27 mouse cellular contexts compared by ENCODE assay signal in the genomic region with DNA sequence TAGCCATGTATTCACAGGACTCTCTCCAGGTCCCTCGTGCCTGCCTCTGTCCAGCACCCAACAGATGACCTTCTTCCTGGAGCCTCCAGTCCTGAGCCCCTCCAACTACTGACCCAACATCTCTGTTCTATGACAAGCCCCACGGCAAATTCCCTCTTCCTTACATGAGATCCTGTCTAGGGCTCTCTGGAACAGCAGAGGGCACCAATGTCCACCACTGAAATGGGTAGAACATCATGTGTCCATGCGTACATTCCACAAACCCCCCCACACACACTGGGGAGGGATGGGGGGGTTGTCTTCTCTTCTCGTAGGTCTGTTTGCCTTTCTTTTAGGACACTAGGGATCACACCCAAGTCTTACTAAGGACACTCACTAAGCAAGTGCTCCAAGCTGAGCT. TPM values are rescaled to one million over a fixed set of nuclear protein-coding genes. Genes with fewer than 3 reads are reported as not detected.
A peak's percentile ranks its signal among the peaks of the same experiment; 100 is the strongest.
DNase-seq lines count a peak whose midpoint lies in the region; ATAC-seq and TF ChIP-seq lines count a peak whose summit lies in the region.
"Had no signal": no experiment of that assay in that cellular context is flagged by ENCODE, and none has a peak within 500 bp of the region (broad histone marks: within the 10 kb centered on the region; RNA-seq: fewer than 3 reads in every experiment).

No protein-coding gene starts in this region.

- H3K4me3 ChIP-seq in heart, postnatal 0 days (ENCODE audit: low read depth, low read length): no peak overlapping the region
- no peak overlapping the region for H3K4me3 ChIP-seq in layer of hippocampus, adult 2 months
- H3K4me3 ChIP-seq in midbrain, postnatal 0 days (ENCODE audit: low read depth, low read length): no peak overlapping the region
- no peak overlapping the region for H3K4me3 ChIP-seq in midbrain, embryonic 15.5 days
- no peak overlapping the region for H3K4me3 ChIP-seq in heart, embryonic 12.5 days
- H3K4me3 ChIP-seq: embryonic facial prominence, embryonic 12.5 days; erythroblast, embryonic 14.5 days; forebrain, embryonic 13.5 days; intestine, embryonic 15.5 days; limb, embryonic 15.5 days; midbrain, embryonic 12.5 days; neural tube, embryonic 15.5 days had no signal

- H3K9ac ChIP-seq in heart, postnatal 0 days (replicated peaks; ENCODE audit: low read depth, low read length): no peak overlapping the region
- H3K9ac ChIP-seq in midbrain, postnatal 0 days (replicated peaks; ENCODE audit: low read length, poor library complexity, severe bottlenecking): no peak overlapping the region
- no peak overlapping the region for H3K9ac ChIP-seq in midbrain, embryonic 15.5 days
- no peak overlapping the region for H3K9ac ChIP-seq in heart, embryonic 12.5 days
- H3K9ac ChIP-seq: embryonic facial prominence, embryonic 12.5 days; forebrain, embryonic 13.5 days; hindbrain, embryonic 14.5 days; intestine, embryonic 15.5 days; limb, embryonic 15.5 days; midbrain, embryonic 12.5 days; neural tube, embryonic 15.5 days had no signal

- no peak for ATAC-seq in heart, postnatal 0 days (ENCODE audit: insufficient read depth, low read depth)
- no peak for ATAC-seq in midbrain, postnatal 0 days (ENCODE audit: low FRiP score)
- ATAC-seq in midbrain, embryonic 15.5 days (replicated peaks): no peak
- ATAC-seq in heart, embryonic 12.5 days (ENCODE audit: insufficient number of reproducible peaks, low FRiP score): no peak
- ATAC-seq: forebrain, embryonic 13.5 days; intestine, embryonic 15.5 days had no signal

- no peak overlapping the region for H3K4me2 ChIP-seq in heart, postnatal 0 days (ENCODE audit: low read depth, low read length)
- H3K4me2 ChIP-seq in midbrain, postnatal 0 days (ENCODE audit: low read depth, low read length, poor library complexity, severe bottlenecking): no peak overlapping the region
- no peak overlapping the region for H3K4me2 ChIP-seq in midbrain, embryonic 15.5 days
- H3K4me2 ChIP-seq in heart, embryonic 12.5 days: no peak overlapping the region
- H3K4me2 ChIP-seq: embryonic facial prominence, embryonic 12.5 days; forebrain, embryonic 13.5 days; heart, embryonic 11.5 days; hindbrain, embryonic 14.5 days; intestine, embryonic 15.5 days; limb, embryonic 15.5 days; midbrain, embryonic 12.5 days; neural tube, embryonic 15.5 days had no signal

- H3K27ac ChIP-seq in heart, postnatal 0 days (ENCODE audit: low read depth): no peak overlapping the region
- no peak overlapping the region for H3K27ac ChIP-seq in layer of hippocampus, adult 2 months
- no peak overlapping the region for H3K27ac ChIP-seq in midbrain, postnatal 0 days (ENCODE audit: low read depth, low read length)
- no peak overlapping the region for H3K27ac ChIP-seq in midbrain, embryonic 15.5 days
- H3K27ac ChIP-seq in heart, embryonic 12.5 days (ENCODE audit: poor library complexity, severe bottlenecking): no peak overlapping the region
- H3K27ac ChIP-seq: embryonic facial prominence, embryonic 12.5 days; forebrain, embryonic 13.5 days; hindbrain, embryonic 14.5 days; intestine, embryonic 15.5 days; limb, embryonic 15.5 days; midbrain, embryonic 12.5 days; neural tube, embryonic 15.5 days had no signal

- peak; percentile 24 for TF ChIP-seq CTCF in heart, postnatal 0 days (IDR thresholded peaks at IDR 0.05; ENCODE audit: low read depth)
- peak; percentile 61 for TF ChIP-seq CTCF in layer of hippocampus, adult 2 months (conservative IDR thresholded peaks at IDR 0.05)
- TF ChIP-seq CTCF in midbrain, postnatal 0 days (IDR thresholded peaks at IDR 0.05): peak; percentile 55

- no peaks in the 10 kb centered on the region for H3K4me1 ChIP-seq in heart, postnatal 0 days (ENCODE audit: control insufficient read depth, insufficient read depth)
- no peaks in the 10 kb centered on the region for H3K4me1 ChIP-seq in midbrain, postnatal 0 days (ENCODE audit: insufficient read depth, low read length)
- H3K4me1 ChIP-seq in midbrain, embryonic 15.5 days: no peaks in the 10 kb centered on the region
- no peaks in the 10 kb centered on the region for H3K4me1 ChIP-seq in heart, embryonic 12.5 days (replicated peaks)
- H3K4me1 ChIP-seq: embryonic facial prominence, embryonic 12.5 days; forebrain, embryonic 13.5 days; intestine, embryonic 15.5 days; limb, embryonic 15.5 days; midbrain, embryonic 12.5 days; neural tube, embryonic 15.5 days had no signal

- no peak for TF ChIP-seq EP300 in heart, postnatal 0 days (IDR thresholded peaks at IDR 0.05; ENCODE audit: low read depth)

- WGBS in heart, postnatal 0 days: 56% methylated on average over 4 of the region's 4 CpGs
- WGBS in midbrain, postnatal 0 days: 55% methylated on average over 4 of the region's 4 CpGs
- 60% methylated on average over 4 of the region's 4 CpGs for WGBS in midbrain, embryonic 15.5 days
- WGBS in heart, embryonic 12.5 days: 61% methylated on average over 4 of the region's 4 CpGs

- H3K27me3 ChIP-seq in heart, postnatal 0 days (ENCODE audit: control insufficient read depth, insufficient read depth, low read length): no peaks in the 10 kb centered on the region
- H3K27me3 ChIP-seq in midbrain, postnatal 0 days (ENCODE audit: insufficient read depth, low read length): no peaks in the 10 kb centered on the region
- no peaks in the 10 kb centered on the region for H3K27me3 ChIP-seq in midbrain, embryonic 15.5 days (replicated peaks)
- no peaks in the 10 kb centered on the region for H3K27me3 ChIP-seq in heart, embryonic 12.5 days (replicated peaks)
- H3K27me3 ChIP-seq: embryonic facial prominence, embryonic 12.5 days; forebrain, embryonic 13.5 days; intestine, embryonic 15.5 days; limb, embryonic 15.5 days; midbrain, embryonic 12.5 days; neural tube, embryonic 15.5 days had no signal

- peaks cover 88% of the 10 kb centered on the region for H3K36me3 ChIP-seq in heart, postnatal 0 days (replicated peaks; ENCODE audit: control insufficient read depth, insufficient read depth, low read length)
- H3K36me3 ChIP-seq in midbrain, postnatal 0 days (ENCODE audit: insufficient read depth, low read length): peaks cover 47% of the 10 kb centered on the region
- peaks cover 23% of the 10 kb centered on the region; the same call in 1 of the 2 replicates for H3K36me3 ChIP-seq in midbrain, embryonic 15.5 days (replicated peaks)
- H3K36me3 ChIP-seq in heart, embryonic 12.5 days: peaks cover 86% of the 10 kb centered on the region

- H3K9me3 ChIP-seq in heart, postnatal 0 days (replicated peaks; ENCODE audit: control insufficient read depth, low read length): no peaks in the 10 kb centered on the region
- no peaks in the 10 kb centered on the region for H3K9me3 ChIP-seq in midbrain, postnatal 0 days (ENCODE audit: low read length)
- H3K9me3 ChIP-seq in midbrain, embryonic 15.5 days: no peaks in the 10 kb centered on the region
- H3K9me3 ChIP-seq in heart, embryonic 12.5 days (replicated peaks): no peaks in the 10 kb centered on the region
- H3K9me3 ChIP-seq: embryonic facial prominence, embryonic 12.5 days; forebrain, embryonic 13.5 days; intestine, embryonic 15.5 days; limb, embryonic 15.5 days; midbrain, embryonic 12.5 days; neural tube, embryonic 15.5 days had no signal

- no peak for DNase-seq in heart, postnatal 0 days (ENCODE audit: low spot score)
- DNase-seq in heart, adult 9 months (ENCODE audit: low spot score in 2 of 2): no peak
- DNase-seq in layer of hippocampus, adult 2 months (ENCODE audit: low spot score in 2 of 2): no peak
- DNase-seq in layer of hippocampus, postnatal 36 days: no peak
- DNase-seq in midbrain, postnatal 0 days (ENCODE audit: low spot score): peak; percentile 16
- DNase-seq: B cell, adult 2 months; cerebellum, adult 9-10 months; gastrocnemius, postnatal 36 days; lung, adult 2 months; thymus, adult 18-20 months; thymus, postnatal 4 days had no signal

RNA-seq across cellular contexts. Expression of gene Dhdds, which starts 10.7 kb away (rescaled TPM):
- 38.4 and 39.8 TPM in 2 replicates for total RNA-seq in heart, postnatal 0 days (2014; rRNA removed; ENCODE audit: low replicate concordance)
- polyA plus RNA-seq in heart, postnatal 0 days (2015; fragmentation: Nextera tagmentation; extraction: Ambion mirVana): 25.8 and 28.5 TPM in 2 replicates
- total RNA-seq in layer of hippocampus, adult 2 months (2021): 10 to 100 TPM; 61.7 to 62.9 TPM
- 10 to 100 TPM; 57.8 to 62.6 TPM for total RNA-seq in layer of hippocampus, postnatal 36 days (2021)
- 45.6 and 46.2 TPM in 2 replicates for total RNA-seq in midbrain, postnatal 0 days (2014; rRNA removed)
- polyA plus RNA-seq in midbrain, postnatal 0 days (2015; fragmentation: Nextera tagmentation; extraction: Ambion mirVana): 38.3 and 42.6 TPM in 2 replicates
- 45.9 and 48.2 TPM in 2 replicates for polyA plus RNA-seq in midbrain, embryonic 15.5 days (2015; fragmentation: Nextera tagmentation; extraction: Ambion mirVana)
- 30.5 and 33.3 TPM in 2 replicates for polyA plus RNA-seq in heart, embryonic 12.5 days (2016; fragmentation: Nextera tagmentation; extraction: Ambion mirVana)

RNA-seq across cellular contexts. Expression of gene Hmgn2, which starts 21.6 kb away (rescaled TPM):
- 197 and 271 TPM in 2 replicates for total RNA-seq in heart, postnatal 0 days (2014; rRNA removed; ENCODE audit: low replicate concordance)
- 867 and 901 TPM in 2 replicates for polyA plus RNA-seq in heart, postnatal 0 days (2015; fragmentation: Nextera tagmentation; extraction: Ambion mirVana)
- 100 to 1,000 TPM; 123 to 125 TPM for total RNA-seq in layer of hippocampus, adult 2 months (2021)
- total RNA-seq in layer of hippocampus, postnatal 36 days (2021): 100 to 1,000 TPM; 119 to 123 TPM
- total RNA-seq in midbrain, postnatal 0 days (2014; rRNA removed): 231 and 262 TPM in 2 replicates
- 858 and 919 TPM in 2 replicates for polyA plus RNA-seq in midbrain, postnatal 0 days (2015; fragmentation: Nextera tagmentation; extraction: Ambion mirVana)
- 876 and 917 TPM in 2 replicates for polyA plus RNA-seq in midbrain, embryonic 15.5 days (2015; fragmentation: Nextera tagmentation; extraction: Ambion mirVana)
- 1,861 and 1,891 TPM in 2 replicates for polyA plus RNA-seq in heart, embryonic 12.5 days (2016; fragmentation: Nextera tagmentation; extraction: Ambion mirVana)

RNA-seq across cellular contexts. Expression of gene Lin28a, which starts 28.6 kb away (rescaled TPM):
- total RNA-seq in heart, postnatal 0 days (2014; rRNA removed; ENCODE audit: low replicate concordance): not detected in 2 replicates
- polyA plus RNA-seq in heart, postnatal 0 days (2015; fragmentation: Nextera tagmentation; extraction: Ambion mirVana): 0.10 TPM in 1 of 2 replicates, not detected in the other
- not detected for total RNA-seq in layer of hippocampus, adult 2 months (2021)
- not detected for total RNA-seq in layer of hippocampus, postnatal 36 days (2021)
- 0.05 and 0.57 TPM in 2 replicates for total RNA-seq in midbrain, postnatal 0 days (2014; rRNA removed)
- polyA plus RNA-seq in midbrain, postnatal 0 days (2015; fragmentation: Nextera tagmentation; extraction: Ambion mirVana): 0.04 and 0.13 TPM in 2 replicates
- 0.27 and 0.64 TPM in 2 replicates for polyA plus RNA-seq in midbrain, embryonic 15.5 days (2015; fragmentation: Nextera tagmentation; extraction: Ambion mirVana)
- polyA plus RNA-seq in heart, embryonic 12.5 days (2016; fragmentation: Nextera tagmentation; extraction: Ambion mirVana): 0.64 and 0.99 TPM in 2 replicates
- total RNA-seq: adrenal gland, adult 18-20 months; heart, postnatal 25 days; layer of hippocampus, postnatal 14 days; left cerebral cortex, postnatal 36 days had no signal
- polyA plus RNA-seq: erythroblast, embryonic 14.5 days; large intestine, adult 2 months; limb, embryonic 15.5 days had no signal
